Mouse (Mus musculus) T-helper 2 cell (primary cell): ENCODE measurements at regions not wholly inside any gene's neighbourhood (a gene's known extent, or its start where the extent isn't known, plus 50 kb on each side); places are given as distances from the start of the nearest gene placed in this dataset.

Experiments
- in situ Hi-C: fragments of 300-600 bp; cut with MboI, MseI; formaldehyde crosslinking; loops from one replicate; pipeline ENCODE4 v1.15.1; 2025; ENCODE audit warnings: high pct_unique_total_duplicates

DNA sequence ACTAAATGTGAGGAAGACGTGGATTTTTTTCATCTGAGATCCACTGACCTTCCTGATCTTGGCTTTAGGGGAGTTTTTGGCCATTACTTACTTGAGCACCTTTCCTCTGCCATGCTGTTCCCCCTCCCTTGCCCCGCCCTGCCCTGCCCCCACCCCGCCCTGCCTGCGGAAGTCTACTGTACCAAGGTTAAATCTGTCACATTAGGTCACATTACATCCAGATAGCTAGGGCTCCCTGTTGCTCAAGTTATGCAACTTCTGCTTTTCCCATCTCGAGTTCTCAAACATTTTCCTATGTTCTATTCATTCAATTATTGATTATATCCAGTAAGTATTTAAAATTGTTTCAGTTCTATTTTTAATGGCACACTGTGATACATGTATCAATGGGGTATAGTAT, 144.7 kb upstream of the Cnot2 start:
- in situ Hi-C loops = no loop called here

DNA sequence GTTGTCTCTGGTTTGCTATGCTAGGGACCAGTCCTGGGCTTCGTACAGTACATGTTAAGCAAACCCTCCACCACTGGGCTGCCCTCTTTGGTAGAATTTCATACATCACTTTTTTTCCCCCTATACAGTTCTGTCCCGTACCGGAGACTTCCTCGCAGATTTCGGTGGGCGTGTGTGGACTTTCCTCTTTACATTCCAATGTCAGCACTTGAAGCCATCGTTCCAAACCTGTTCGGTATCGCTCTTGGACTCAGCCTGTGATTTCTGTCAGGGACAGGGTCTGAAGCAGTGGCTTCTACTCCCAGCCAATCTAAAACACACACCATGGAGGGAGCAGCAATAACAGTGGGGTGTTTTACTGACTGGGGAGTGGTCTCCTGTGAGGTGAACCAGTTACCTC, 140.7 kb upstream of the Cnot2 start:
- in situ Hi-C loops = no loop called here

DNA sequence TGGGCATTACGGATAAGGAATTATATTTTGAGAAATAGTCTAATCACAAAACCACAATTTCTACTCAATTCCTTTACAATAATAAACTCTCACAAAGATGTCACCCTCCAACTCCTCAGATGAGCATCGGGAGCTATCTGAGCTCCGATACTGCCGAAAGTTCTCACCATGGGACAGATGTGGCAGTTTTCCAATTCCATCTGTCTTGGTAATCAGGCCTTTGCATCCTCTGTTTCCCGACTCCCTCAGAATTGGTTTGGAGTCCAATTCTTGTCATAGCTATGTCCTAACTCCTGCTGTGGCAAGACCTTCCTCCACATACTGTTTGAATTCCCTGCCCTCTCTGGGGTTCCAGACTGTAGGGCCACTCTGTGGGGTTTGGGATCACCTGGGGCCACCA, 138.3 kb upstream of the Cnot2 start:
- in situ Hi-C loops = no loop called here

DNA sequence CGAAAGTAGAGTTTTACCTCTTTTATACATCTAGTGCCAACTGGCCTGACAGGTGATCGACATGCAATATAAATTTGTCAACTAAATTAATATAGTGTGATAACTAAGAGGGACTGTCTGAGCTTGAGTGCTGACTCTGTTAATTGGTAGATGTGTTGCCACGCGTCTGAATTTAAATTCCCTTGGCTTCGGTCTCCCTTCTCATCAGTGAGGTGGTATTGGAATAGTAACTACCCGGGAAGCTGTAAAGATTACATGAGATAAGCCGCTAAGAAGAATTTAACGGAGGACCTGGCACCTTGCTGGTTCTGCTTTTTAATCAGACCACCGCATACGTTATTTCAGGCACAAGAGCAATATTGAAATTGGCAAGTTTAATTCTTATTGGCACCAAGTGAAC, 136.7 kb upstream of the Cnot2 start:
- in situ Hi-C loops = no loop called here

DNA sequence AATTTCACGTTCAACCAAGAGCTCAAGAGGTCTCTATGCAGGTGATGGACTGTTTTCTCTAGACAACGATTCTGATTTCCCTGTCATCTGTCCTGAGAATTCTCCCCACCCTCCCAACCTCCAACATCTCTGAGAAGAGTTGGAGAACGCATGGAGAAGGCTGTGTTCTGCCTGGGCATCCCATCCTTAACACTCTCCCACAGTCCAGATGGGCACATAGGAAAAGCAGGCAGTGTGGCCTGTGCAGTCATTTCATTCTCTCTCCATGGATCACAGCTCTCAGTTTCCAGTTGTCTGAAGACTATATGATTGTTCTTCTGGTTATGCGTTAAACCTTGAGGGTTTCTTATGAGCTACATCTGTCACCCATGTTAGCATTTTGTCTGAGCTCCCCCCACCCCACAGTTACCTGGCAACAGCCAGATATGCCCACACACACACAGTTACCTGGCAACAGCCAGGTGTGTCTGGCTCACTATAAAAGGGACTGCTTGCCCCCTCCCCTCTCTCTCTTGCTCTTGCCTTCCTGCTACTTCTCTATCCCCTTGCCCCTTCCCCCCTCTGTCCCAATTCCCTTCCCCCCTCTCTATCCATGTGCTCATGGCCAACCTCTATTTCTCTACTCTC, 135.8 kb upstream of the Cnot2 start:
- in situ Hi-C loops = no loop called here

DNA sequence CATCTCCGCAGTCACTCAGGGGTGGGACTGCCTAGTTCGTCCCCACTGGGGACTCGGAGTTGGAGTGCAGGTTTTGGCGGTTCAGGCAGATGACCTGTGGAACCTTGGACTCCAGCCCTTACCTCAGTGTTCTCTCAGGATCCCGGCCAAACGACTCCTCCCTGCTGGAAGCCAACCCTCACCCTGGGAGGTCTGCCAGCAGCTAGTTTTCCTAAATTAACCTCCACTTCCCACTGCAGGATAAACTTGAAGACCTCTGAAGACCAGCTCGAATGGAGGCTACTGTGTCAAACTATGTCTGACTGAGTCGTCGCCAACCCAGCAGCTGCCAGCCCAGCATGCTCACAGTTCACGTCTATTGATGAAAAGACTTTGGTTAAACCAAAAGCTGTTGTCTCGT, 132.1 kb upstream of the Cnot2 start:
- in situ Hi-C loops = no loop called here

DNA sequence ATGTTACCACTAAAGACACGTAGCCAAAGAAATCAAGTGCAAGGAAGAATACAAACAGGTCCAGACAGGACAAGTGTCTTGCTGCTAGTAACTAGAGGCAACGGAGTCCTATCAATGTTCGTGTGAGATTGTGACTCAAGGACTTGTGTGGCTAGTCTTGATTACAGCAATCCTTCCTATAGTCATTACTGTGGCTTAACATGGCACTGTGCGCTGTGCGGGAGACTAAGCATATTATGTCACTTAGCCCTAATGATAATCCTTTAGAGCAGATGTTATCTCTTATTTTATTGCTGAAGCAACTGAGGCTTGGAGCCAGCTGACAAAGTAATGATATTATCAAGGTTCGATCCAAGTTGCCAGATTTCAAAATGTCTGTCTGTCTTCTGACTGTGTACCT, 125.7 kb upstream of the Cnot2 start:
- in situ Hi-C loops = no loop called here

DNA sequence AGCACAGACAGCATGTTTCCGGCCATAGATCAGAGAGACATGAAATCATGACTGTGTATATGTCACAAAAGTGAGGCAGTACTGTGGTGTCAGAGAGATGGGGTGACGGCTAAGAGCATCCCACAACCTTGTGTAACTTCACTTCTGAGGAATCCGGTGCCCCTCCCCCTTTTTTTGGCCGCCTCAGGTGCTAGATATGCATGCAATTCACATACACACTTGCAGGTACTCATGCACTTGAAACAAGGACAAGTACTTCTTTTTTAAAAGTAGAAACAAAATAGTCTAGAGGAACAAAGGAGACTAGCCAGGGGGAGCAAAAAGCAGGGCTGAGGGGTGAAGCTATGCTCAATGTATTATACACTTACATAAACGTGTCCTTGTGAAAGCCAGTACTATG, 120.0 kb upstream of the Cnot2 start:
- in situ Hi-C loops = no loop called here

DNA sequence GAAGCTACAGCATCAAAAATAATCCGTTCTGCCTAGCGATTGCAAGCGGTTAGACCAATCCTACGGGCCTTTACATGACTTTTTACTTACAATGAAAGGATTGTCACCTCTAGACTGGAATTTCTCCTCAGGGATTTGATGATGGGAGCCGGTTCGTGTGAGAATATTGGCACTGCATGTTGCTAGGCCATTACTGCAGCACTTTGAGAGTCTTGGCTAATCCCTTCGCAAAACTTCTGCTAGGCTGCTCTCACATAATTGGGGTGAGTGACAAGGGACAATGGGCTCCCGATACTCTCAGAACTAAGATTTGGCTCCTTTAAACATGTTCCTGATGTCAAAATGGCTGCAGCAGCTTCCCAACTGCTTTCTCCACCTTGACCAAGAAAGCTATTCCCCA, 118.4 kb upstream of the Cnot2 start:
- in situ Hi-C loops = no loop called here

DNA sequence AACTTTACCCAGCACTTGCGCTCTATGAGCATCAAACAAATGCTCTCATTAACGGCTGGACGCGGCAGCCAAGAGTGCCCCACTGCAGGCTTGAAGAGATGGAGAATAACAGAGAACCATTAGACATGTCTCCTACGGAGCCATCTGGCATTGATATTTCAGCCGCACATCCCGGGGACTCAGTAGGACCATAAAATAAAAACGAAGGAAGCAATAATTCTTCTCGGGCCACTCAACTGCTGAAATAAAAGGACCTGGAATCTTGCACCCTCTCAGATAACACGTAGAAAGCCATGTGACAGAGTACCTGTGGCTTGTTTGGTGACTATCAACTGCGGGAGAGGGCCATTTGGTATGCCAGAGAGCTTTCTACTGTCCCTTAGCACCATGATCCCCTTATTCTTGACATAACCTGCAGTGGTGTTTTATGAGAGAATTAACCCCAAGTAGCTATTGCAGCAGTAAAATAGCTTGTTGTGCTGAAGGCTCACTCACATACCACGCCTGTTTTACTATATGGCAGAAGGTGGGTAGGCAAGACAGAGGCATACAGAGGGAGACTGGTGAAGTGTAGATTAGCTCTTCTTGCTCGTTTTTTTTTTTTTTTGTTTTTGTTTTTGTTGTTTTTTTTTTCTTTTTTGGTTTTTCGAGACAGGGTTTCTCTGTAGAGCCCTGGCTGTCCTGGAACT, 116.5 kb upstream of the Cnot2 start:
- in situ Hi-C loops = no loop called here

DNA sequence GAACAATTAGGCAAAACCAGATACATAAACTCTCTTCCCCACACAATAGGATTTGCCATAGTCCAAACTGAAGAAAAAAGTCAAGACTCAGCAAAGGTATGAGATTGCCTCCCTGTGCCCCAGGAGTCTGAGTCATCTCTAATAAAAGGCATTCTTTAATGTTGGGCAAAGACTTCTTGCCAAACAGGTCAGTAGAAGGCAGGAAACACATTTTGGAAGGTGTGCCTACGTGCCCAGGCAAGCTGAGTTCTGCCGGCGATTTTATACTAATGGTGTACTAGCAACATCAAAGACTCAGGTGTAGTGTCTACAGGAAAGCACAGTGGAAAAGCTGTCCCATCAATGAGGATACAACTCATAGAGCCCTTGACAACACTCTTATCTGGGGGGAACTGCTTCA, 112.5 kb upstream of the Cnot2 start:
- in situ Hi-C loops = no loop called here

DNA sequence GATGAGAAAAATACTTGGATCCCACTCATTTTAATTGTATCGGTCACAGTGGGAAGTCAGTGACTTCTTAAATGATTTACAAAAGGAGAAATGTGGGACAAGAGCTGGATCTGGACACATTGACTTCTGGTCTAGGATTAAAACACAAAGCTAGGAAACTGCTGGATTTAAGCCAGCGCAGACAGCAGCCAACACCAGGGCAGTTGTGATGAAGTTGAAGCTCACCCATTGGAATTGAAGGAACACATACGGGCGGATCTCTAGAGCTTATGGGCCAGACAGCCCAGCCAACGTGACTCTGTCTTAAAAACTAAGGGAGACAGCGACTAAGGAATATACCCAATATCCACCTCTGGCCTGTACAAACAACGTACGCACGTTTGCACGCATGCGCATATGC, 105.4 kb upstream of the Cnot2 start:
- in situ Hi-C loops = no loop called here

DNA sequence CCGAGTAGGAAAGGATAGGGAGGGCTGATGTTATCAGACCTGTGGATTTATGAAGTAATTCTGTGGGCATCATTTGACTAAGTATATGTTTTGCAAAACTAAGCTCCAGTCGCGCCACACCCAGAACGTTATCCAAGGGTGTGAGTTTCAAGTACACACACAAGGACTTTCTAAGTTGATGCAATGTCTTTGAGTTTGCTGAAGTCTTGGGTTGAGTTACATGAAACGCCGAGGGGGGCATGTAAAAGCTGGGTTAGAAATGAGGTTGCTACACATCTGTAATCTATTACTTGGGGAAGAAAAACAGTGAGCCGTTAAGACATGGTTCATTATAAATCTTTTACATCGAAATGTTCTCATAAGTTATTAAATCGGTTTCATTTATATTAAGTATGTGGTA, 102.1 kb upstream of the Cnot2 start:
- in situ Hi-C loops = no loop called here

DNA sequence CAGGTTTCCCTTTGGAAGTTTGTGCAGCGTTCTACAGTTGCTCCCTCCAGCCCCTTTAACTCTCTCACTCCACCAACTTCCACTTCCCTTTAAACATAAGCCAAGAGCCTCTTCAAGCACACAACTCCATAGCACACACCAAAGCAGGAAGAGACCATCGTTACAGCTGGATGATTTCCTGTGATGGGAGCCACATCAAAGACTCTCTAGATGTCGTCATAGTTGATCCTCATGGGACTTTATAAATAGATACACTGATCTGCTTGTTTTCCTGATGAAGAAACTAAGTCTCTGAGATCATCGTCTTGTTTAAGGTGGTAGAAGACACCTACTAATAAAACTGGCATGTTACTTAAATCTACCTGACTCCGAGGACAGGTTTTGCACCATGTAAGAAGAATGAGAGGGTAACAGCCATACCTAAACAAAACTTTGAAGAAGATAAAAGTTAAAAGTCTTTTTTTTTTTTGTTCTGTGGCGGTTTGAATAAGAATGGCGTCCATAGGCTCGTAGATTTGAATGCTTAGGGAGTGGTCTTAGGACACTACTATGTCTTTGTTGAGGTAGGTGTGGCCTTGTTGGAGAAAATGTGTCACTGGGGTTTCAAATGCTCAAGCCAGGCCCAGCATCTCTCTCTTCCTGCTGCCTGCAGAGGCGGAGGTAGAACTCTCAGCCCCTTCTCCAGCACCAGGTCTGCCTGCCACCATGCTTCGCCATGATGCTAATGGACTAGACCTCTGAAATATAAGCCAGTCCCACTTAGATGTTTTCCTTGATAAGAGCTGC, 97.8 kb upstream of the Cnot2 start:
- in situ Hi-C loops = loop anchor here (5.0 kb wide), 1 partner anchor 217 kb away; no protein-coding TSS in a partner anchor

DNA sequence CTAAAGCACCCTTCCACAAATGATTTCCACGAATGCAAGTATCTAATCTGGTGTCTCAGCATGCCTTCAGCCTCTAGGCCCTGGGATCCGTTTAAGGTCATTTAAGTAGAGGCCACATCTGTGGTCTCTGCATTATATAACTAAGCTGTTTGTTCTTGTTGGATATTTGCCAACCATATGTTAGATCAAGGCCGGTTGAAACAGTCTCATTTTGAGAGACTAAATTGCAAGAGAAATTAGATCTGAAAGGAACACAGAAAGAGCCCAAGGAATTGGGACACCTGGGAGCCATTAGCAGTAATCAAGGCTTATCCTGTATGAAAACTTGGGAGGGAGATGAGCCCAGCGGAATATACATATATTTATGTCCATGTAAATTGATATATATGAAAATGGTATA, 96.6 kb upstream of the Cnot2 start:
- in situ Hi-C loops = loop anchor here (5.0 kb wide), 1 partner anchor 216 kb away; no protein-coding TSS in a partner anchor

DNA sequence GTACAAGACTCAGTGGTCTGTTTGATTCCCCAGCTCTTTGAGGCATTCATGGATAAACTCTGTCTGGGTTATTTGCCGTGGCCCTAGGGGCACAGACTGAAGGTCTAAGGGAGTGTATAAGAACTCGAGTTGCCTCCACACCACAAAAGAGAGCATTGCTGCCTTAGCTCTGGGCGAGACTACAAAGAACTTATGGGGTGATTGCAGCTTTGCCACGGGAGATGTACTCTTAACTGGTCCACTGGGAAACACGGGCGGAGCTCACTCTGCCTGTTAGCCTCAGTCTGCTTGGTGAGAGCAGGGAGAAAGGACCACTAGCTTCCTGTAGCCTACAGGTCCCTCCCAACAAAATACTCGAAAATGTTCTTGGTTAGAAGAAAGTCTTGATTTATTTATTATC, 93.9 kb upstream of the Cnot2 start:
- in situ Hi-C loops = loop anchor here (5.0 kb wide), 1 partner anchor 213 kb away; no protein-coding TSS in a partner anchor

DNA sequence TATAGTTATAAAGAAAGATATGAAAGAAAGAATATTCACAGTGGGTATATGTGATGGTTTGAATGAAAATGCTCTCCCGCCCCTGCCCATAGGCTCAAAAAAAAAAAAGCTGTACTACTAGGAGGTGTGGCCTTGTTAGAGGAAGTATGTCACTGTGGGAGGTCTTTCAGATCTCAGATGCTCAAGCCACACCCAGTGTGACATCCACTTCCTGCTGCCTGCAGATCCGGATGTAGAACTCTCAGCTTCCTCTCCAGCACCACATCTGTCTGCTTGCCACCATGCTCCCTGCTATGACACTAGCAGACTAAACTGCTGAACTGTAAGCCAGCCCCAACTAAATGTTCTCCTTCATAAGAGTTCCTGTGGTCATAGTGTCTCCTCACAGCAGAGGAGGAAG, 93.0 kb upstream of the Cnot2 start:
- in situ Hi-C loops = no loop called here

DNA sequence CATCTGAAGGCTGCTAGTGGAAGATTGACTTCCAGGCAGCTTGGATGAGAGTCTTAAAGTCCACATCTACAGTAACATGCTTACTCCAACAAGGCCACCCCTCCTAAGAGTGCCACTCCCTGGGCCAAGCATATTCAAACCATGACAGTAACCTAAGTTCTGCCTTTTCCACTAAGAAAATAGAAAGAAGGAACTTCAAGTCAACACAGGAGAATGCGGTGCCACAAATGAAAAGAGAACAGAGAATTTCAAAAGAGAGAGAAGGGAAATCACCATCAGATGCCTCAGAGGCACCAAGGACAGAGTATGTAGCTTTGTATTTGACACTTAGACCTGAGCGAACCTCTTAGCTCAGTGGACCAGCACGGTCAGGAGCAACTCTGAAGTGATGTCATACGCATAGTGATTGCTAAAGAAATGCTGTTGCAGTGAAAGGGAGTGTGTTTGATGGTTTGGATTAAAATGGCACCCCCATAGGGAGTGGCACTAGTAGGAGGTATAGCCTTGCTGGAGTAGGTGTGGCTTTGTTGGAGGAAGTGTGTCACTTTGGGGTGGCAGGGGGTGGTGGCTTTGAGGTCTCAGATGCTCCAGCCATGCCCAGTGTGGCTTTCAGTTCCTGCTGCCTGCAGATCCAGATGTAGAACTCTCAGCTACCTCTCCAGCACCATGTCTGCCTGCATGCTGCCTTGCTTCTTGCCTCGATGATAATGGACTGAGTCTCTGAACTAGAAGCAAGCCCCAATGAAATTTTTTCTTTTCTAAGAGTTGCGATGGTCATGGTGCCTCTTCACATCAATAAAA, 77.1 kb upstream of the Cnot2 start:
- in situ Hi-C loops = no loop called here

DNA sequence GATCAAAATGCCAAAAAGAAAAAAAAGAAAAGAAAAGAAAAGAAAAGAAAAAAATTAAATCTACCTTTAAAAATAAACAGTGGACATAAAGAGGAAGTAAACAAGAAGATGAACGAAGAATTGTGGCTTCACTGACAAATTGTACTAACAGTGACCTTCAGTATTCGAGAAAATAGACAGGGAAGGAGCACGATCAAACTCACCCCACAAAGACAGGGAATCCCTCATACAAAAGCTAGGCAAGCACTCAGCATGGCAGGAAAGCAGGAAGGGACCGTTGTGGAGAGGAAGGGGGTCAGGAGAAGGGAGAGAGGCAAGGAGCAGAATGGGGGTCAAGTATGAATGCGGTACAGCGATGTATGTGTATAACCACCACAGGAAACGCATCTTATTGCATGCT, 74.6 kb upstream of the Cnot2 start:
- in situ Hi-C loops = no loop called here

DNA sequence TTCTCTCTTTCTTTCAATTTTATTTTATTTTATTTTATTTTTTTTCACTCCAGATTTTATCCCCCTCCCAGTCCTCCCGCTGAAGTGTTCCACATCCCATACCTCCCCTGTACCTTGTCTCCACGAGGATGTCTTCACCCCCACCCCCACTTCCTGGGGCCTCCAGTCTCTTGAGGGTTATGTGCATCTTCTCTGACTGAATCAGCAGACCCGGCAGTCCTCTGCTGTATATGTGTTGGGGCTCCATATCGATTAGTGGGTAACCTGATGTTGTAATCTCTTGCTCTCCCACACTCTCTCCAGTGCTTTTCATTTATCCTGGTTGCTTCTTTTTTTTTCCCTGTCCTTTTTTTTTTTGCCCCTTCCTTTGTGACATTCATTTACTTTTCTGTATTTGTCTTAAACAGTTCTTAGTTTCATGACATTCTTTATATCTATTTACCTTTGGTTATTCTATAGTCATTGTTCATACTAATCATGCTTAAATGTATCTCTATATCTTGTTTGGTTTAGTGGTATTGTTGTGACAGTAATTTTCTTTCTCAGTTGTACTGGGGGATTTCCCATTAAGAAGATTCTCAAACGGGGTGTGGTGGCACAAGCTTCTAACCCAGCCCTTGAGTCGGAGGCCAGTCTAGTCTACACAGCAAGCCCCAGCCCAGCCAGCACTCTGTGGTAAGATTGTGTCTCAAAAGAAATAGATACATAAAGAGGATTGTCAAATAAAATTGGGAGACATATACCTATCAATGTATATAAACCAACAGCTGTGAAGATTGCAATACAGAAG, 73.9 kb upstream of the Cnot2 start:
- in situ Hi-C loops = no loop called here

DNA sequence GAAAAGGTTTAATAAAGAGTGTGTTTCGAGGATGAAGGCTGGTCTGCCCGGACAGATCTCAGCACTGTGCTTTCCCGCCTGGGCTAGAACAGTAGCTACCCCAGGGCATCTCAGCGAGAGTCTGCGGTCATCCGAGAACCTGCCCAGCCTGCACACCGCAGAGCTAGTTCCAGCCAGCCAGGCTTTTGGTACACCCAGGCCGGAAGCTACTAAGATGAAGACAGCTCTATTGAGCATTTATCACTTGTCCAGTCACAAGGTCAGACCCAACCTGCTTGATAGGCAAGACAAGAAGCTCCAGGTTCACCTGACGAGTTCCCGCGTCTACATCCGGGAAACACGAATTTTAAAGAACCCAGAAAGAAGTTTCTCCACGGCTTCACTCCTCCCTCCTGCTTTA, 72.8 kb upstream of the Cnot2 start:
- in situ Hi-C loops = no loop called here
